Mouse (Mus musculus): ENCODE measurements around the gene Hcn3.

The Hcn3 gene

GRCm38 (mm10) chr3:89101459-89101811 lies 58.6 kb downstream of the Hcn3 start:
- DNase-seq (ENCODE audit: low read depth in 2 of 2, low spot score in 2 of 2) = no peak

DNA sequence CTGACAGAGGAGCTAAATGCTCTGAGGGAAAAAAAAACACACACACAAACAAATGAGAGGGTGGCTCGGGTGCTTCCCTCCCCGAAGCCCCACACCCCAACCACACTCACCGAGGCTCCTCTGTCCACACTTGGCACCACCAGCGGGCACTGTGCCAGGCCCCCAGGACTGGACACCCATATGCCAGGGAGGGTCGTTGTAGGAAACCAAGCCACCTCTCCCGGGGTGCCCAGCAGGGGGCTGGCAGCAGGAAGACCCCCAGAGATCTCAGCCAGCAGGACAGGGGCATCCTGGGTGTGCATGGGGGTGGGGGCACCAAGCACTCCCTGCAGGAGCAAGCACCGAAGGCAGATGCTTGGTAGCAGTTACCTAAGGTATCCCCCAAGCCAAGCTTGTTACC lies 59.2 kb downstream of the Hcn3 start, which contains the start of gene Gm43738:
Gene Gm43738 (minus strand): TSS at position 289 of the 400 bp plus-strand sequence.
- no peak for DNase-seq (ENCODE audit: low read depth in 2 of 2, low spot score in 2 of 2)

Data from CD8-positive naive resting alpha-beta T cell, adult 2 months (primary cell).